Mouse (Mus musculus) small intestine, adult 2 months (tissue): Measurements from ENCODE around the gene Lif.

Experiments used
- CTCF ChIP-seq: fragments of 200-500 bp; IDR thresholded peaks from 2 replicates; pipeline ENCODE4 v1.5.1; 2012; ENCODE audit warnings: low read depth, mild to moderate bottlenecking, control low read depth, inconsistent platforms, low read length, moderate library complexity, mixed read lengths; ENCODE audit not compliant: insufficient replicate concordance, insufficient read length; ENCODE audit errors: extremely low read depth
- POLR2A ChIP-seq: fragments of 200-500 bp; IDR thresholded peaks from 2 replicates; pipeline ENCODE4 v1.6.1; 2012; ENCODE audit warnings: low read depth, mild to moderate bottlenecking, control low read depth, inconsistent platforms, low read length, moderate library complexity

GRCm38 (mm10) chr11:4224223-4224622 is 33.1 kb upstream of the Lif start:
- TF ChIP-seq CTCF (no peak), POLR2A (no peak)
